Mouse (Mus musculus) lung, postnatal 0 days (tissue): ENCODE measurements around the gene Tmf1. TPM values are rescaled to one million over a fixed set of nuclear protein-coding genes. Genes with fewer than 3 reads are reported as not detected.
A peak's percentile ranks its signal among the peaks of the same experiment; 100 is the strongest.

ENCODE experiments used
- ATAC-seq: fragments of 200-750 bp; cut with Nextera tagmentation; 2 replicates; pipeline ENCODE4 v1.8.0; 2017; ENCODE audit warnings: moderate library complexity
- DNase-seq: peaks from one replicate; pipeline ENCODE4 v3.0.0-alpha.2; 2016; ENCODE audit warnings: low spot score
- H3K27ac ChIP-seq: fragments of 300-500 bp; sonication (generic); 2 replicates; pipeline ENCODE4 v1.5.1; 2014; ENCODE audit warnings: antibody characterized with exemption, mild to moderate bottlenecking, low read length, mixed read lengths
- H3K27me3 ChIP-seq: fragments of 300-500 bp; sonication (generic); replicated peaks from 2 replicates; pipeline ENCODE4 v1.6.1; 2014; ENCODE audit warnings: low read length, mixed read lengths; ENCODE audit not compliant: insufficient read depth
- H3K36me3 ChIP-seq: fragments of 300-500 bp; sonication (generic); 2 replicates; pipeline ENCODE4 v1.6.1; 2014; ENCODE audit warnings: low read length, mixed read lengths; ENCODE audit not compliant: insufficient read depth
- H3K4me1 ChIP-seq: fragments of 300-500 bp; sonication (generic); 2 replicates; pipeline ENCODE4 v1.6.1; 2014; ENCODE audit warnings: antibody characterized with exemption, low read depth, low read length, mixed read lengths; ENCODE audit not compliant: insufficient read depth
- H3K4me2 ChIP-seq: fragments of 300-500 bp; sonication (generic); replicated peaks from 2 replicates; pipeline ENCODE4 v1.6.1; 2014; ENCODE audit warnings: low read depth, mild to moderate bottlenecking, low read length, moderate library complexity, mixed read lengths
- H3K4me3 ChIP-seq: fragments of 300-500 bp; sonication (generic); 2 replicates; pipeline ENCODE4 v1.5.1; 2014; ENCODE audit warnings: low read depth, low read length
- H3K9ac ChIP-seq: fragments of 300-500 bp; sonication (generic); replicated peaks from 2 replicates; pipeline ENCODE4 v1.6.1; 2014; ENCODE audit warnings: low read depth, mild to moderate bottlenecking
- H3K9me3 ChIP-seq: fragments of 300-500 bp; sonication (generic); 2 replicates; pipeline ENCODE4 v1.6.1; 2016; ENCODE audit warnings: low read length, mixed read lengths
- CTCF ChIP-seq: IDR thresholded peaks from 2 replicates; pipeline ENCODE4 v1.5.1; 2016; ENCODE audit warnings: antibody characterized with exemption, mild to moderate bottlenecking
- EP300 ChIP-seq: IDR thresholded peaks from 2 replicates; pipeline ENCODE4 v1.6.1; 2016; ENCODE audit warnings: antibody characterized with exemption, mild to moderate bottlenecking, control low read depth
- WGBS: fragments of 180-500 bp; shearing (Covaris S2); extraction: QIAGEN DNeasy Blood & Tissue Kit; methylation state at CpG from one replicate; pipeline ENCODE4 v1.1.7; 2014; 5-methylcytosine and 5-hydroxymethylcytosine counted together
- polyA plus RNA-seq: library from polyadenylated mRNA; unstranded; fragments of >200 nt; fragmentation: Nextera tagmentation; extraction: Ambion mirVana; gene quantifications from 2 replicates; pipeline ENCODE4 v1.2.1, GENCODE M21; 2015

Gene Tmf1
- polyA plus RNA-seq, 1 experiment from 2014 or later: 51.0 TPM

- peak; percentile 73 for TF ChIP-seq CTCF
- no peak for TF ChIP-seq EP300
- 61% methylated on average over 7 of the region's 7 CpGs for WGBS
- Histone ChIP-seq H3K36me3 (no peaks in the 10 kb centered on the region), H3K27ac (no peak overlapping the region), H3K27me3 (no peaks in the 10 kb centered on the region), H3K4me2 (no peak overlapping the region), H3K9me3 (no peaks in the 10 kb centered on the region), H3K4me3 (no peak overlapping the region), H3K9ac (no peak overlapping the region), H3K4me1 (peaks cover 2% of the 10 kb centered on the region; the same call in 1 of the 2 replicates)
- ATAC-seq (no peak), DNase-seq (no peak)
These were observed 74.6 kb downstream of the Tmf1 start for GRCm38 (mm10) chr6:97104264-97104852.

Other genes with a start within 250 kb of the Tmf1 start
- gene Fam19a4, start 118.7 kb downstream of the Tmf1 start, polyA plus RNA-seq: 2.4 and 2.9 TPM in 2 replicates
- gene Eogt, start 29.9 kb downstream of the Tmf1 start, polyA plus RNA-seq: 15.3 and 15.5 TPM in 2 replicates
- 35.8 and 43.2 TPM in 2 replicates for gene Uba3, start 26.5 kb upstream of the Tmf1 start, polyA plus RNA-seq
- gene Arl6ip5, start 31.6 kb upstream of the Tmf1 start, polyA plus RNA-seq: 90.3 and 91.9 TPM in 2 replicates
- gene Lmod3, start 73.6 kb upstream of the Tmf1 start, polyA plus RNA-seq: 0.24 and 0.31 TPM in 2 replicates